Mouse (Mus musculus) Muller cell, postnatal 12 days (primary cell): ENCODE measurements around the gene Tubb4b.

Experiments used
- DNase-seq: peaks from one replicate; pipeline ENCODE4 v3.0.0-alpha.2; 2015; ENCODE audit errors: inconsistent ontology term

Tubb4b gene

DNA sequence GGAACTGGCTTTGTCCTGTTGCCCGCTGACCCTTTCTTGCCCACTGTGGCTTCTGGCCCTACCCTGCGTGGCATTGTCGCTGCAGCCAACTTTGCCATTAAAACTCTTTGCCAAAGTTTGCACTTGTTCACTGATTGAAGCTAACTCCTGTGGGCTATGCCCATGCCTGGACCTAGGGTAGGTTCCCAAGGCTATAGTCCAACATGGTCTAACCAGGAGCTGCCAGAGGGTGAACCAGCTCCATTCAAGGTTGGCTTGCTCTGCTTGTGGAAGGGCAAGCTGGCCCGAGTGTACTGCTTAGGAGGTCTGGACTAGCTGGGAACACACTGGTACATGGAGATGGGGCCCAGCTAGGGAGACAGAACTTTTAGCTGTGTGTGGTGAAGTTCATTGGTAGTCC, 19.6 kb upstream of the Tubb4b start:
- no peak for DNase-seq

DNA sequence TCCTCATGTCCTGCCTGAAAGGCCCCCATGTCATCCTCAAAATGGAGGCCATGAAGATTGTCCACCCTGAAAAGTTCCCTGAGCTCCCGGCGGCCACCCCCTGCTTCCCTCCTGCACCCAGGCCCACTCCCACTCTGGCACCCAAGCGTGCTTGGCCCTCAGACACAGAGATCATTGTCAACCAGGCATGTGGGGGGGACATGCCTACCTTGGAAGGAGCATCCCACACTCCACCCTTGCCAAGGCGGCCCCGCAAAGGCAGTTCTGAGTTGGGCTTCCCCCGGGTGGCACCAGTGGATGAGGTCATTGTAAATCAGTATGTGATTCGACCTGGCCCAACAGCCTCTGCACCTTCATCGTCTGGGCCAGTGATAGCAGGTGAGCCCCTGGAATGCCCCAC, 18.8 kb upstream of the Tubb4b start:
- DNase-seq, result no peak

DNA sequence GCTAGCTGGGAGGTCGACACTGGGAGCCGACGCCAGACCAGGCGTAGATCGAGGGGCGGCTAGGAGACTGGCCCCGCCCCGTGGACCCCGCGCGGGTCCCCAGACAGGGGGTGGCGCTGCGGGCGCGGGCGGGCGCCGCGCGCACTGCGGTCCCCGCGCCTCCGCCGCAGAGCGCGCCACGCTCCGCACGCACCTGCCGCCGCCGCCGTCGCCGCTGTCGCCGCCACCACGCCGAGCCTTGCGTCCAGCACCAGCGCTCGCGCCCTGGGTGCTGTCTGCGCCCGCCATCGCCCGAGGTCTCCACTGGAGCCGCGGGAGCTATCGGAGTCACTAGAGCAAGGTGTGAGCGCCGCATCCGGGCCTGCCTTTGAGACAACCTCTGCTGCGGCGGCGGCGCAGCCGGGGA, 17.6 kb upstream of the Tubb4b start, which contains the start of the genes Rnf208 and Cysrt1:
Rnf208 (plus strand) TSS at position 155 of the 406 bp plus-strand sequence.
Cysrt1 (minus strand) TSS at position 352 of the 406 bp plus-strand sequence.
- no peak for DNase-seq

DNA sequence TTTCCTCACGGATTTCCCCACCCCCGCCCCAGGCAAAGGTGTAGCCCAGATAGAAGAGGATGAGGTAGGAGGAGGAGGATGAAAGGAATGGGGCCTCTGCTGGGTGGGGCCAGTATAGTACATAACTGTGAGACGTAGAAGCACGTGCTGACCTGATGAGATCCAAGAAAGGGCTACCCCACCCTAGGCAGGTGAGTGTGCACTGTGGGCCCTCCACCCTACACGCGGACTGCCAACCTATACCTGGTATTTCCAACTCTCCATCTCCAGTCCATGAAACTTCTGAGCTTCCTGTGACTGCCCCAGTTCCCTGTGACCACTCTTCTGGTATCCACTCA, 16.9 kb upstream of the Tubb4b start:
- no peak for DNase-seq

DNA sequence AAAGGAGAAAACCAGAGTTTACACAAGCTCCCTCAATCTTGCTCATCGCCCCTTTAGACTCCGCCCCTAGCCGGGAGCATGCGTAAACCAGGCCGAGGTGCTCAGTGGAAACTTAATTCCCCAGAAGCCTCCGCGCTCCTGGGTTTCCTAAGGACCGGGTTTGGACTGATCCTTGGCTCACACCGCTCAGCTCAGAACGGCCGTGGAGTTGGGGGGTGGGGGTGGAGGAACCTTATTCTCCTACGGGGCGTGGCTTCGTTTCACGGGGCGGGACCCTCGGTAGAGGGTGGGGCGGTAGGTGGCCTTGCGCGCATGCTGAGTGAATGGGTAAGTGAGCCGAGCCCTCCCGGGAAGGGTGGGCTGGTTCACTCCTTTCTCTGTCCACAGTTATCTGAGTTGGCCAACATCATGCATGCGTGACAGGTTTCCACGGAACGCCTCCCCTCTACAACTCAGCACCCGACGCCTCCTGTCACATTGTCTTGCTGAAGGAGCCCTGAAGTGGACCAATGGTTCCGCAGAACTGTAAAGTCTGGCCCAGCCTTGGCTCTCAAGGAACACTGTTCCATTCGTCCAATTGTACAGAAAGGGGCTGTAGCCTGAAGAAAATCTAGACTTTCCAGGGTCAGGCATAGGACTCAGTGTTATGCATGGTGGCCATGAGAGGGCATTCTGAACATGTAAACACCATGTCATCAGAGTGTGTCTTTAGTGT, 16.4 kb upstream of the Tubb4b start:
- DNase-seq, result peak; percentile 76

DNA sequence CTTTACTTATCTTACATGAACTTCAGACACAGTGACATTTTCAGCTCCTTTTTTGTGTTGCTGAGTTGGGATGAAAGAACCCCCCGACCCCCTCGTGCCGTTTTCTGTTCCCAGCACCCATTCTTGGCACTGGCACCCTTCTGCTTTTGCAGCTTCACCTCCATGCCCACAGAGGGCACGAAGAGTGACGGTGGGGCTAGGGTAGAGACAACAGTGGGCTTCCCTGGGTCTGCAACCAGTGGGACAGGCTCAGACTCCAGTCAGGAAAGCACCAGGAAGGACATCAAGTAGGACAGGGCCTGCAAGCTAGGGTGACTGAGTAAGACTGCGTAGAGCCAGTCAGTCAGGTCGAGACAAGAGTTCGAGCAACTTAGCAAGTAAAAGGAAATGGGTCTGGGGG, 15.8 kb upstream of the Tubb4b start:
- no peak for DNase-seq

DNA sequence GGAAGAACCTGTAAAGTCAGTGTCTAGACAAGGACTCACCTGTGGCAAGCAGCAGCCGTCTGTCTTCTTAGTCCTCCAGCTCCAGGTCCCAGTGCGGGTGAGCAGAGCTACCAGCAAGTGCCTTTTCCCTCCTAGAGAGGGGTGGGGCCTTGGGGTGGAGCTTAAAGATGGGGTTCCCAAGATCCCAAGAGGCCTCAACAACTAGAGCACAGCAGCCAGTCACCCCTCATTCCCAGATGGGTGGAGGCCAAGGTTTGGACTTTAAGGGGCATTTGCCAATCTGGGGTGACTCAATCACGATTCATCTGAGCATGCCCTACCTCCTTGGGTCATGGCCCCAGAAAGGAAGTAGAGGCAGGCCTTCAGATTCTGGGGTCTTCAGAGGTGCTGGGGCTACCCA, 15.3 kb upstream of the Tubb4b start:
- DNase-seq, result no peak

DNA sequence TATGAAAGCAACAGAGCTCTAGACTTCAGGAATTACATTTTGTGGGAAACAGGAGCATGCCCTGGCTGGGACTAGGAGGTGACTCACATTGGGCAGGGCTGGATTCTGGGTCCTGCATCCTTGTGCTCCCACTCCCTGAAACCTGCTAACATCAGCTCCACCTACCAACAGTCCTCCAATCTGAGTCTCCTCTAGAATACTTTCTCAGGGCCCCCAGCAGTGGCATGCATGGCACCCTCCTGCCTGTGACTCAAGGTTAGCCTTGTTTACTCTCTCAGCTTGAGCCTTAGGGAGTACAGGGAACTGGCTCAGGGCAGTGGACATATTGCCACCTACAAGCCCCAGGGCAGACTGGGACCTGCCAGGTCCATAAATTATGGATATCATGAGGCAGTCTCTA, 13.6 kb upstream of the Tubb4b start:
- DNase-seq, result no peak

DNA sequence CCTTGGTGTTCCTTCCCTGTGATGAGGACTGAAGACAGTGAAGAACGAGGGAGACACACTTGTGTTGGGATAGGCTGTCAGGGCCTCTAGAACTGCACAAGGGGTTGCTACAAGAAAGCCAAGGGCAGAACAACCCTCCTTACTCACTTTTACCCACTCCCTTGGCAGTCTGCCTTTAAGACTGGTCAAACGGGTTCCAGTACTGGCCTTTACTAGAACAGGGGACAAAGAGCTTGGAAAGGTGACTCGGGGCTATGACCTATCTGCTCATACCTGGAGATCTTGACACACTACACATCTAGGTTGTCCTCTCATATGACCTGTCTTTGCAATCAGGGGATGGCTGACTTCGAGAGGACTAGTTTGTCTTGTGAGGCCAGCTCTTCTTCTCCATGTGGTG, 13.0 kb upstream of the Tubb4b start:
- DNase-seq, result no peak

DNA sequence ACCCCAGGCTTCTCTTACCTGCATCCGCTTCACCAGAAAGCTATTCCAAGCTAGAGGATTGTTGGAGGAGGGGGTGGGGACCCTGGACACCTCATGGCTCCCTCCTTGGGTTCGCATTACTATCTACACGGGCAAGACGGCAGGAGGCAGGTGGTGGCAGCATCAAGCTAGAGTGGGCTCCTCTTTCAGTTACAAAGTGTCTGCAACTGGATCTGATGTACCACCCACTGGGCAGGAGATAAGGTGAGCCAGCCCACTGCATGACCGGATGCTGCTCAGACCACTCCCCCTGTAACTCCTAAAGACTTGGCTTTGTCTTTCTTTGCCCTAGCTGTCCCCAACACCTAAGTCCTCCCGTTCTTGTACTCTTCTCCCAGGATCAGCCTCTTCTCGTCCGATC, 12.1 kb upstream of the Tubb4b start, which contains the start of gene Rnf224:
Rnf224 (minus strand) TSS at position 174 of the 400 bp plus-strand sequence.
- DNase-seq, result no peak

DNA sequence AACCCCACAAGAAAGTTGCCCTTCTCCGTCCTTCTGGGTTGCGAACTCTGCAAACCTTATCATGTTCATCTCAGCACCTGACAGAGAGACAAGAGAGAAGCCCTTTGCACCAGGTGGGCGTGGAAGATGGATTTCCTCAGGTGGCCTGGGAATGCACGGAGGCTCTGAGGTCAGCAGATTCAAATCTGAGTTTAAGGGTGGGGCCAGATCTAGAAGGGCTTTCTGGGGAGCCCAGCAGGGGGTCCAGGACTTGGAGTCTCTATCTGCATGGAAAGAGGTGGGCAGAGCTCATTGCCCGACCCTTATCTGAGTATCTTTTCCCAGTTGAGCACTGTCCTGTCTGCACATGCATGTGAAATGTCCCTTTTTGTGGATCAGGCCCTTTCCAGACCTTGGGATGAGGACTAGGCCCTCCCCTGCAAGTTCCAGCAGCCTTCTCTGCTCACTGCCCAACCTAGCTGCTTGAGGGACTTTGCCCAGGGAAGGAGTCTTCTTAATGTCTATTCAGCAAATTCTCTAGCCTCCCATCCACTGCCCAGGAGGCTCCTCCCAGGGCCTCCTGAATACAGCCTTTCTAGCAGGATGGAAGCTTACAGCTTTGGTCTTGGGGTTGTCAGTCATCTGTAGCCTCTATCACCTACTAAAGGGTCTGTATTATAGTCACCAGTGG, 10.2 kb upstream of the Tubb4b start:
- no peak for DNase-seq

DNA sequence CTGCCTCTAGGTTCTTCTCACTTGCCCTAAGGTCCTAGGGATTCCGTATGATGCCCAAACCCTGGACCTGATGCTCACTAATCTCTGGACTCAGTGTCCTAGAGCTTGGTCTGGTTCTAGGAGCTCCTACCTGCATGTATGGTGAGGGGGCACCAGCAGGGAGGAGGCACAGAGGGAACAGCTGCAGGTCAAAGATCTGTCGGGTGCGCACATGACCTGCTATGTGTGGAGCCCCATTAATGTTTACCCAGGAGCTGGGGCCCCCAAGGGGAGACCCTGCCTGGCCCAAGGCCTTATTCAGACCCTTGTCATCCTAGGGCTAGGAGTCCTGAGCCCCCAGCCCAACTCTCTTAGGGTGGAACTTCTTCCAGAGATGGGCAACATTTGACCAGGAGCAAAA, 9.5 kb upstream of the Tubb4b start, which contains the start of gene Slc34a3:
Slc34a3 (minus strand) TSS at position 315 of the 400 bp plus-strand sequence.
- no peak for DNase-seq

DNA sequence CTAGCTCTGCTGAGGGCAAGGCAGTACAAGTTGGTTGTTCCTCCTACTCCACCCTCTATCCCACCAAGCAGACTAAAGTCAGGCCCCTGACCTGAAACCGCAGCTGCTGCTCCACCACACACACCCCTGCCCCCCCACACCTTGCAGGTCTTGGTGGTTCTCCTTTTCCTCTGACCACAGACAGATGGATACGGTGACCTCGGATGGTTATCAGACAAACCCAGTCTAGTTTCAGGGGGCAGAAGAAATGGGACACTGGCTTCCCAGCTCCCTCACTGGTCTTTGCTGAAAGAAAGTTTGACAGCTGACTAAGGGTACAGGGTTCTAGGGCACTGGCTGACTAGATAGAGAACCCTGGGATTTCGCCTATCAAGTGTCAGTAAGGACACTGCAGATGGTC, 8.9 kb upstream of the Tubb4b start:
- no peak for DNase-seq

DNA sequence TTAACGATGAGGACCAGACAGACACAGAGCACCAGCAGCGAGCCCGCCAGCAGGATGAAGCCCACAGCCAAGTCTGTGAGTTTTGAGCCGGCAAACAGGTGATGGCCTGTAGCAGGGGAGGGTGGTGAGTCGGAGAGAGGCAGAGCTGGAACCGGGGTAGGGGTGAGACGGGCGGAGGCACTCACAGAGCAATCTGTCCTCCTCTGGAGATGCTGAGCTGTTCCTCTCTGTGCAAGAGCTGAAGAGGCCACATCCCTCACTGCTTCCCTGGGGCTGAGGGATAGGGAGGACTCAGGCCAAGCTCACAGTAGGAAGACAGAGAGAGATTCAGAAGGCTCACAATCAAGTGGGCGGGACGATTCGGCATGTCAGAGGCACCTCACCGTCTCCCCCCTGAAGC, 6.5 kb upstream of the Tubb4b start:
- no peak for DNase-seq

DNA sequence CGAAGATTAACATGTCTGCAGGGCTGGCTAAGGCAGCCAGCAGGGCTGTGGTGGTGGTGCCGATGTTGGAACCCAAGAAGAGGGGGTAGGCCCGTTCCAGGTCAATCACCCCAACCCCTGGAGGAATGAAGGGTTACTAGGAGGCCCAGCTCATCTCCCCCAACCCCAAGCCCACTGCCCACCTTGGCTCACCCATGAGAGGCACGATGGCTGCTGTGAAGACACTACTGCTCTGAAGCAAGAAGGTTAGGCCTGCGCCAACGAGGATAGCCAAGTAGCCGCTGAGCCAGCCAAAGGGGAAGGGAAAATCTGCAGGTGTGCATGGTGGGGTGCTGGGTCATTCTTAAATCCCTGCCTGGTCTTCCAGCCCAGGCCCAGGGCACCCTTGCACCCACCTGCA, 6.1 kb upstream of the Tubb4b start:
- DNase-seq, result no peak

DNA sequence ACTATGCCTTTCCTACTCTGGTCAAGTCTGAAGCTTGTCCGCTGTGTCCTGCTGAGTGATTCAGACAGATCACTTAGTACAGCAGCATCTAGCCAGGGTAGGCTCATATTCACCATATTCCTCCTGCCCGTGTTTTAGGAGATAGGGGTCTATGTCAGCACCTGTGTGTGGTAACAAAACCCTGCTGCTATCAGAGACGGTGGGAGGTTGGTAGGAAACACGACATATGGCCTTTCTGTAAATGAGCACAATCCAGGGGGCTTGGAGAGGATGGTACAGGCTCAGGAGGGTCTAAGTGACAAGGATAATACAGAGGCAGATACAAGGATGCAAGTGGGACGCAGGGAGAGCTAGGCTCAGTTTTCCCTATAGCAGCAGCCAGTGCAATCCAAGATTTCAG, 5.1 kb upstream of the Tubb4b start:
- no peak for DNase-seq

DNA sequence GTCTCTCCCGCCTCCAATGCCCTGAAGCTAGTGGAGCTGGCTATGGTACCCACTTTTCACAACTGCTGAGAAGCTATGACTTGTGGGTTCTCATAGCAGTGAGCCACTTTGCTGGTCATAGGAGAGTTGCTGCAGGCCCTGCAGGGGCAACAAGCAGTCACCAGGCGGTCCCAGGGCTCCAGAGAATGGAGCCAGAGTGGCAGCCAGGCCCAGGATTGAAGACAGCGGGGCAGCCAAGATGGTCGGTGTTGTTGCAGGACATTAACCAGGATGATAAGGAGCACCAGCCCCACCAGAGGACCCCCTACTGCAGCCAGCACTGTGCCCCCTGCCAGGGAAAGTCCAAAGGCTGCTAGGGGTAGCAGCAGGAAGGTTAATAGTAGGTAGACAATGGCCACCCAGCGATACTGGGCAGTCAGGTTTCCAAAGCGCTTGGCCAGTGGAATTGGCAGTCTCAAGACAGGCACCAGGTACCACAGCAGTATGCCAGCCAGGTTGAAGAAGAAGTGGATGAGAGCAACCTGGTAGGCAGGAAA, 4.6 kb upstream of the Tubb4b start:
- no peak for DNase-seq

DNA sequence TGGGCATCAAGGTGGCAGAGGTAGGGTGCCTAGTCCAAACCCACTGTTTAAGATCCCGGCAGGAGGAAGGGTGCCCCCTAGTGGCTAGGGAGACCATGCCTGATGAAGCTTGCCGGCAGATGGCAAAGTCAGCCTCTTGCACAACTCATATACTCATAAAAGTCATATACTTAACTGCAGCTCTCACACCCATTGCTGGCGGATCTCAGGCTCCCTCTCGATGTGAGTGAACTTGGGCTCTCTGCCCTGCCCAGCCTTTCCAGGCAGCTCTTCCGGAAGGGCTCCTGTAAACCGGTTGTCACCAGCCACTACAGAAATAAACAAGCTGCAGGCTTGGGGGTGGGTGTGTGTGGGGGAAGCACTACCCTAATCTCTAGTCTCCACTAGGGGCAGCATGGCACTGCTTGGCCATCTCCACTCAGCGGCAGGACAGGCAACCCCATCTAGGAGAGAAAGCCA, 4.0 kb upstream of the Tubb4b start:
- peak; percentile 89 for DNase-seq

DNA sequence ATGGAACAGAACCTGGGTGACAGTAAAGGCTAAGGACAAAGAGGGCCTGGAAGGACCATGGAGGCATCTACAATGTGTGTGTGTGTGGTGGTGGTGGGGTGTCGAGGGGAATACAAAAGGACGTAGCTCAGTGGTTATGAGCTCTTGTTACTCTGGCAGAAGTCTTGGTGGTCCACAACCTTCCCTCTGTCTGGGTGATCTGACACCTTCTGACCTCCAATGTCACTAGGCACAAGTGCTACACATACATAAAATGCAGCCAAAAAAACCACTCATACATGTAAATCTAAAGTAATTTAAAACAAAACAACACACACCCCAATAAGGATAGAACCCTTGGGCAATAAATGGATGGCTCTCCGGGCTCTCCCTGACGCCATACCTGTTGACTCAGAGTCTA, 2.9 kb upstream of the Tubb4b start:
- DNase-seq, result no peak

DNA sequence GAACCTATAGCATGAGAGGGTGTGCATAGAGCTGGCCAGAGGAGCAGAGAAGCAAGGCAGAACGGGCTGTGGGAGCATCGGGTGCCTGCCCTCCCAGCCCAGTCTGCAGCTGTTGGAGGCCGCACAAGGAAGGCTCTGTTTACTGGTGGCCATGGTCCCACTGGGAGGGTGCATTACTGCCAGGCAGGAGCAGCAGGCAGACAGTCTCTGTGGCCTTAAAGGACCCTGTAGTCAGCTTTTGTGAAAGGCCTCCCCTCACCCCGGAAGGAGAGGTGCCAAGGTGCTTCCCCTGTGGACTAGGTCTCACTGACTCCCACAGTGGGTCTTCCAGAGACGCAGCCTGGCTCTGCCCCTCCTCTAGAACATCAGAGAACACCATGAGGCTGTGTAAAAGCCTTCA, 2.4 kb upstream of the Tubb4b start:
- DNase-seq, result peak; percentile 24

DNA sequence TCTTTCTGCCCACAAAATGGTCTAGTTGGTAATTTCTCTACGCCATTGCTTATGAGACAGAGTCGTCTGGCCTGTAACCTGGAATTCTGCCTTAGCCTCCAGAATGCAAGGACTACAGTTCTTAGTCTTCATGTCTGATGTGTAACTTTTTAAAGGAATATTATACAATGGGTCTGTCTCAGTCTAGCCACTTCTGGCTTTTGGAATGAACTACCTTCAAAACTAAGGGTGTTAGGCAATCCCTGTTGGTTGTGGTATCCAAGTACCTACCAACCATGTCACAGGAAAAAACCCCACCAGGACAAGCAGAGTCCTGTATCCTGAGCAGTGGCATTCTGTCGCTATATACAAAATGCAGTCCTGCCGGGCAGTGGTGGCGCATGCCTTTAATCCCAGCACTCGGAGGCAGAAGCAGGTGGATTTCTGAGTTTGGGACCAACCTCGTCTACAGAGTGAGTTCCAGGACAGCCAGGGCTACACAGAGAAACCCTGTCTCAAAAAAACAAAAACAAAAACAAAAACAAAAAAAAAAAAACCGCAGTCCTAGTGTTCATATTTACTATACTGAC, 1.4 kb upstream of the Tubb4b start:
- no peak for DNase-seq
